Mouse (Mus musculus) forebrain, embryonic 11.5 days (tissue): ENCODE results near the gene Robo2. TPM values are rescaled to one million over a fixed set of nuclear protein-coding genes. Genes with fewer than 3 reads are reported as not detected.

Experiments
- ATAC-seq: fragments of 200-750 bp; cut with Nextera tagmentation; replicated peaks from 2 replicates; pipeline ENCODE4 v1.8.0; 2017; ENCODE audit warnings: moderate TSS enrichment; ENCODE audit not compliant: low FRiP score
- DNase-seq: peaks from one replicate; pipeline ENCODE4 v3.0.0-alpha.2; 2017; ENCODE audit warnings: low spot score
- H3K27ac ChIP-seq: fragments of 300-500 bp; sonication (generic); 2 replicates; pipeline ENCODE4 v1.5.1; 2014; ENCODE audit warnings: low read depth, low read length
- H3K27me3 ChIP-seq: fragments of 300-500 bp; sonication (generic); 2 replicates; pipeline ENCODE4 v1.6.1; 2014; ENCODE audit warnings: mild to moderate bottlenecking, low read length, mixed read lengths; ENCODE audit not compliant: control insufficient read depth, insufficient read depth
- H3K36me3 ChIP-seq: fragments of 300-500 bp; sonication (generic); 2 replicates; pipeline ENCODE4 v1.6.1; 2014; ENCODE audit warnings: mild to moderate bottlenecking, low read length, moderate library complexity, mixed read lengths; ENCODE audit not compliant: control insufficient read depth, insufficient read depth
- H3K4me1 ChIP-seq: fragments of 300-500 bp; sonication (generic); replicated peaks from 2 replicates; pipeline ENCODE4 v1.6.1; 2014; ENCODE audit warnings: low read length, mixed read lengths; ENCODE audit not compliant: control insufficient read depth, insufficient read depth
- H3K4me2 ChIP-seq: fragments of 300-500 bp; sonication (generic); 2 replicates; pipeline ENCODE4 v1.6.1; 2014; ENCODE audit warnings: low read depth, mild to moderate bottlenecking, low read length, moderate library complexity, mixed read lengths; ENCODE audit not compliant: severe bottlenecking
- H3K4me3 ChIP-seq: fragments of 300-500 bp; sonication (generic); 2 replicates; pipeline ENCODE4 v1.5.1; 2014; ENCODE audit warnings: low read depth, low read length
- H3K9ac ChIP-seq: fragments of 300-500 bp; sonication (generic); 2 replicates; pipeline ENCODE4 v1.6.1; 2014; ENCODE audit warnings: low read length
- H3K9me3 ChIP-seq: fragments of 300-500 bp; sonication (generic); 2 replicates; pipeline ENCODE4 v1.6.1; 2016; ENCODE audit warnings: low read length, mixed read lengths; ENCODE audit not compliant: control insufficient read depth
- WGBS: fragments of 180-500 bp; shearing (Covaris S2); extraction: QIAGEN DNeasy Blood & Tissue Kit; methylation state at CpG from one replicate; pipeline ENCODE4 v1.1.7; 2014; 5-methylcytosine and 5-hydroxymethylcytosine counted together
- polyA plus RNA-seq: library from polyadenylated mRNA; unstranded; fragments of >200 nt; fragmentation: Nextera tagmentation; extraction: Ambion mirVana; gene quantifications from 2 replicates; pipeline ENCODE4 v1.2.1, GENCODE M21; 2014

Robo2 gene
- polyA plus RNA-seq, 1 experiment from 2014 or later: 33.7 TPM

GRCm38 (mm10) chr16:74169642-74170041 is 242.0 kb downstream of the Robo2 start:
- H3K4me3 ChIP-seq: no peak overlapping the region
- no peaks in the 10 kb centered on the region for H3K9me3 ChIP-seq
- no peaks in the 10 kb centered on the region for H3K27me3 ChIP-seq
- H3K4me1 ChIP-seq: no peaks in the 10 kb centered on the region
- no peaks in the 10 kb centered on the region for H3K36me3 ChIP-seq
- 93% methylated on average over 4 of the region's 4 CpGs for WGBS
- DNase-seq: no peak
- no peak overlapping the region for H3K9ac ChIP-seq
- no peak overlapping the region for H3K4me2 ChIP-seq
- no peak for ATAC-seq
- no peak overlapping the region for H3K27ac ChIP-seq

- Histone ChIP-seq H3K27ac (no peak overlapping the region), H3K4me2 (no peak overlapping the region), H3K36me3 (no peaks in the 10 kb centered on the region), H3K4me3 (no peak overlapping the region), H3K4me1 (no peaks in the 10 kb centered on the region), H3K27me3 (no peaks in the 10 kb centered on the region), H3K9me3 (no peaks in the 10 kb centered on the region), H3K9ac (no peak overlapping the region)
- DNase-seq: no peak
- ATAC-seq: no peak
- 90% methylated on average over 7 of the region's 7 CpGs for WGBS
Observed at GRCm38 (mm10) chr16:74169121-74169520, 242.5 kb downstream of the Robo2 start.

GRCm38 (mm10) chr16:74167832-74168231 is 243.8 kb downstream of the Robo2 start:
- Histone ChIP-seq H3K4me2 (no peak overlapping the region), H3K4me3 (no peak overlapping the region), H3K36me3 (no peaks in the 10 kb centered on the region), H3K27ac (no peak overlapping the region), H3K4me1 (no peaks in the 10 kb centered on the region), H3K27me3 (no peaks in the 10 kb centered on the region), H3K9me3 (no peaks in the 10 kb centered on the region), H3K9ac (no peak overlapping the region)
- DNase-seq (no peak), ATAC-seq (no peak)

- no peaks in the 10 kb centered on the region for H3K27me3 ChIP-seq
- no peak overlapping the region for H3K4me3 ChIP-seq
- no peak for ATAC-seq
- H3K9ac ChIP-seq: no peak overlapping the region
- H3K36me3 ChIP-seq: no peaks in the 10 kb centered on the region
- DNase-seq: no peak
- 88% methylated on average over 4 of the region's 4 CpGs for WGBS
- H3K27ac ChIP-seq: no peak overlapping the region
- no peaks in the 10 kb centered on the region for H3K9me3 ChIP-seq
- no peak overlapping the region for H3K4me2 ChIP-seq
- H3K4me1 ChIP-seq: no peaks in the 10 kb centered on the region
Observed at GRCm38 (mm10) chr16:74162041-74162440, 249.6 kb downstream of the Robo2 start.

- no peaks in the 10 kb centered on the region for H3K27me3 ChIP-seq
- no peaks in the 10 kb centered on the region for H3K36me3 ChIP-seq
- H3K9ac ChIP-seq: no peak overlapping the region
- ATAC-seq (no peak), DNase-seq (no peak)
- no peaks in the 10 kb centered on the region for H3K9me3 ChIP-seq
- no peak overlapping the region for H3K4me2 ChIP-seq
- 91% methylated on average over 3 of the region's 3 CpGs for WGBS
- H3K4me3 ChIP-seq: no peak overlapping the region
- no peaks in the 10 kb centered on the region for H3K4me1 ChIP-seq
- H3K27ac ChIP-seq: no peak overlapping the region
Observed at GRCm38 (mm10) chr16:74159189-74159588, 252.4 kb downstream of the Robo2 start.

GRCm38 (mm10) chr16:74136181-74136580 is 275.4 kb downstream of the Robo2 start:
- no peaks in the 10 kb centered on the region for H3K9me3 ChIP-seq
- H3K36me3 ChIP-seq: no peaks in the 10 kb centered on the region
- H3K27me3 ChIP-seq: no peaks in the 10 kb centered on the region
- no peak overlapping the region for H3K4me3 ChIP-seq
- no peak overlapping the region for H3K9ac ChIP-seq
- H3K4me1 ChIP-seq: no peaks in the 10 kb centered on the region
- H3K27ac ChIP-seq: no peak overlapping the region
- 89% methylated on average over 1 of the region's 1 CpGs for WGBS
- ATAC-seq (no peak), DNase-seq (no peak)
- no peak overlapping the region for H3K4me2 ChIP-seq

GRCm38 (mm10) chr16:74132833-74133232 is 278.8 kb downstream of the Robo2 start:
- H3K27ac ChIP-seq: no peak overlapping the region
- H3K9me3 ChIP-seq: no peaks in the 10 kb centered on the region
- no peak overlapping the region for H3K9ac ChIP-seq
- whole genome bisulfite sequencing: 88% methylated on average over 6 of the region's 6 CpGs
- no peaks in the 10 kb centered on the region for H3K27me3 ChIP-seq
- no peak overlapping the region for H3K4me2 ChIP-seq
- DNase-seq (no peak), ATAC-seq (no peak)
- no peaks in the 10 kb centered on the region for H3K4me1 ChIP-seq
- no peaks in the 10 kb centered on the region for H3K36me3 ChIP-seq
- no peak overlapping the region for H3K4me3 ChIP-seq

- H3K4me2 ChIP-seq: no peak overlapping the region
- no peak overlapping the region for H3K27ac ChIP-seq
- H3K4me1 ChIP-seq: no peaks in the 10 kb centered on the region
- 97% methylated on average over 5 of the region's 5 CpGs for WGBS
- no peak overlapping the region for H3K4me3 ChIP-seq
- H3K36me3 ChIP-seq: no peaks in the 10 kb centered on the region
- no peaks in the 10 kb centered on the region for H3K27me3 ChIP-seq
- no peaks in the 10 kb centered on the region for H3K9me3 ChIP-seq
- DNase-seq: no peak
- no peak for ATAC-seq
- no peak overlapping the region for H3K9ac ChIP-seq
Observed at GRCm38 (mm10) chr16:74131370-74131769, 280.3 kb downstream of the Robo2 start.

GRCm38 (mm10) chr16:74128443-74128983 is 283.1 kb downstream of the Robo2 start:
- no peak for ATAC-seq
- H3K36me3 ChIP-seq: no peaks in the 10 kb centered on the region
- H3K27ac ChIP-seq: no peak overlapping the region
- H3K9ac ChIP-seq: no peak overlapping the region
- no peaks in the 10 kb centered on the region for H3K27me3 ChIP-seq
- no peak overlapping the region for H3K4me3 ChIP-seq
- no peak for DNase-seq
- no peaks in the 10 kb centered on the region for H3K4me1 ChIP-seq
- H3K4me2 ChIP-seq: no peak overlapping the region
- no peaks in the 10 kb centered on the region for H3K9me3 ChIP-seq
- WGBS: 85% methylated on average over 5 of the region's 5 CpGs
